In genomic region chr8:13451747-13452277, GRCm38 (mm10) we compare ENCODE assay signal across 27 mouse cellular contexts. TPM values are rescaled to one million over a fixed set of nuclear protein-coding genes. Genes with fewer than 3 reads are reported as not detected.
DNase-seq lines count a peak whose midpoint lies in the region; ATAC-seq lines count a peak whose summit lies in the region.
"Had no signal": no experiment of that assay in that cellular context is flagged by ENCODE, and none has a peak within 500 bp of the region (broad histone marks: within the 10 kb centered on the region; RNA-seq: fewer than 3 reads in every experiment).

No protein-coding gene starts in this region.

- WGBS in kidney, embryonic 16.5 days, result 61% methylated on average over 6 of the region's 6 CpGs

- DNase-seq in kidney, adult 9 months, result peak; percentile 52
- DNase-seq in 416B (ENCODE audit: low read depth) (peak; percentile 12), NIH3T3 (ENCODE audit: low read depth) (peak; percentile 40)
- peak; percentile 18 for DNase-seq in yolk sac, embryonic 10.5 days (ENCODE audit: low spot score)
- DNase-seq in cerebellum, adult 18-20 months, result no peak
- no peak for DNase-seq in layer of hippocampus, postnatal 10 days (ENCODE audit: low spot score in 2 of 2)
- DNase-seq: adrenal gland, adult 8-10 months; adrenal gland, postnatal 36 days; cerebellum, adult 8-10 months; cerebellum, postnatal 14 days; embryo, embryonic 11 days; gastrocnemius, adult 2 months; gastrocnemius, postnatal 25 days; heart, postnatal 36 days had no signal

- no peak for ATAC-seq in kidney, embryonic 16.5 days (ENCODE audit: low FRiP score, low TSS enrichment)
- ATAC-seq: CD4-positive, CD25-positive, alpha-beta regulatory T cell, adult 4 months; forebrain, embryonic 14.5 days had no signal

- H3K9me3 ChIP-seq in kidney, embryonic 16.5 days (ENCODE audit: low read length), result no peaks in the 10 kb centered on the region
- H3K9me3 ChIP-seq: embryonic facial prominence, embryonic 15.5 days; forebrain, embryonic 10.5 days; heart, embryonic 13.5 days; hindbrain, embryonic 15.5 days had no signal

- no peak overlapping the region for H3K27ac ChIP-seq in kidney, embryonic 16.5 days (ENCODE audit: low read length)
- H3K27ac ChIP-seq: embryonic facial prominence, embryonic 15.5 days; forebrain, embryonic 10.5 days; gastrocnemius, adult 2 months; heart, embryonic 13.5 days; hindbrain, embryonic 15.5 days had no signal

- H3K4me3 ChIP-seq in kidney, embryonic 16.5 days (ENCODE audit: low read length), result no peak overlapping the region
- H3K4me3 ChIP-seq: embryonic facial prominence, embryonic 15.5 days; erythroblast, embryonic 14.5 days; forebrain, embryonic 10.5 days; gastrocnemius, adult 2 months; heart, embryonic 13.5 days; hindbrain, embryonic 15.5 days had no signal

- no peaks in the 10 kb centered on the region for H3K4me1 ChIP-seq in kidney, embryonic 16.5 days (ENCODE audit: insufficient read depth, low read length)
- H3K4me1 ChIP-seq: embryonic facial prominence, embryonic 15.5 days; heart, embryonic 13.5 days had no signal

- H3K27me3 ChIP-seq in kidney, embryonic 16.5 days (ENCODE audit: insufficient read depth, low read length), result no peaks in the 10 kb centered on the region
- H3K27me3 ChIP-seq: embryonic facial prominence, embryonic 15.5 days; hindbrain, embryonic 15.5 days had no signal

- H3K36me3 ChIP-seq in kidney, embryonic 16.5 days (ENCODE audit: insufficient read depth, low read length), result no peaks in the 10 kb centered on the region
- H3K36me3 ChIP-seq: embryonic facial prominence, embryonic 15.5 days; forebrain, embryonic 10.5 days; heart, embryonic 13.5 days; hindbrain, embryonic 15.5 days had no signal

- no peak overlapping the region for H3K9ac ChIP-seq in kidney, embryonic 16.5 days (replicated peaks; ENCODE audit: low read length)
- H3K9ac ChIP-seq: embryonic facial prominence, embryonic 15.5 days; heart, embryonic 13.5 days; hindbrain, embryonic 15.5 days had no signal

- H3K4me2 ChIP-seq in kidney, embryonic 16.5 days (replicated peaks; ENCODE audit: low read depth, low read length), result no peak overlapping the region
- H3K4me2 ChIP-seq: embryonic facial prominence, embryonic 15.5 days; heart, embryonic 13.5 days; hindbrain, embryonic 15.5 days had no signal

RNA-seq across cellular contexts. Expression of gene Tmem255b, which starts 16.8 kb away (rescaled TPM):
- polyA plus RNA-seq in kidney, embryonic 16.5 days (2015; fragmentation: Nextera tagmentation; extraction: Ambion mirVana), result 0.95 and 1.4 TPM in 2 replicates
- 10 to 100 TPM in 1 of 2 experiments, 1 to 10 TPM in 1; 9.3 to 11.1 TPM for total RNA-seq in layer of hippocampus, postnatal 10 days (2021)
- total RNA-seq: common myeloid progenitor, adult 5-6 weeks; granulocyte monocyte progenitor cell, adult 5-6 weeks had no signal
- polyA plus RNA-seq: CD4-positive, CD25-positive, alpha-beta regulatory T cell, adult 4 months; erythroblast, embryonic 14.5 days; forebrain, embryonic 14.5 days; hindbrain, embryonic 11.5 days had no signal

RNA-seq across cellular contexts. Expression of gene Gas6, which starts 42.5 kb away (rescaled TPM):
- polyA plus RNA-seq in kidney, embryonic 16.5 days (2015; fragmentation: Nextera tagmentation; extraction: Ambion mirVana), result 70.1 and 76.9 TPM in 2 replicates
- 100 to 1,000 TPM; 105 to 116 TPM for total RNA-seq in layer of hippocampus, postnatal 10 days (2021)
- polyA plus RNA-seq: CD4-positive, CD25-positive, alpha-beta regulatory T cell, adult 4 months had no signal

RNA-seq across cellular contexts. Expression of gene Grk1, which starts 46.9 kb away (rescaled TPM):
- polyA plus RNA-seq in kidney, embryonic 16.5 days (2015; fragmentation: Nextera tagmentation; extraction: Ambion mirVana), result not detected in 2 replicates
- under 1 TPM in 1 of 2 experiments, not detected in 1; 0.07 TPM for total RNA-seq in layer of hippocampus, postnatal 10 days (2021)
- total RNA-seq: adrenal gland, postnatal 36 days; common myeloid progenitor, adult 5-6 weeks; gastrocnemius, adult 2 months; granulocyte monocyte progenitor cell, adult 5-6 weeks; heart, postnatal 36 days had no signal
- polyA plus RNA-seq: CD4-positive, CD25-positive, alpha-beta regulatory T cell, adult 4 months; erythroblast, embryonic 14.5 days; heart, embryonic 13.5 days; heart, postnatal 0 days; hindbrain, embryonic 11.5 days; hindbrain, embryonic 15.5 days had no signal

RNA-seq across cellular contexts. Expression of gene Atp4b, which starts 55.2 kb away (rescaled TPM):
- polyA plus RNA-seq in kidney, embryonic 16.5 days (2015; fragmentation: Nextera tagmentation; extraction: Ambion mirVana), result not detected in 2 replicates
- not detected for total RNA-seq in layer of hippocampus, postnatal 10 days (2021)
- total RNA-seq: common myeloid progenitor, adult 5-6 weeks; gastrocnemius, adult 2 months; gastrocnemius, postnatal 25 days; granulocyte monocyte progenitor cell, adult 5-6 weeks; heart, postnatal 36 days had no signal
- polyA plus RNA-seq: CD4-positive, CD25-positive, alpha-beta regulatory T cell, adult 4 months; embryonic facial prominence, embryonic 11.5 days; embryonic facial prominence, embryonic 15.5 days; erythroblast, embryonic 14.5 days; forebrain, embryonic 14.5 days; hindbrain, embryonic 11.5 days; hindbrain, embryonic 15.5 days had no signal

Comparison
In these comparisons a context has a peak if more than half of its experiments do, and no peak if none do; other contexts are left out.
1. DNase-seq: peak in kidney, adult 9 months (single experiment), 416B (single experiment), NIH3T3 (single experiment) and yolk sac, embryonic 10.5 days (single experiment); none in cerebellum, adult 18-20 months (0 of 2) and layer of hippocampus, postnatal 10 days (0 of 2).